Mouse (Mus musculus): Measurements from ENCODE around the gene Rnf217. TPM values are rescaled to one million over a fixed set of nuclear protein-coding genes. Genes with fewer than 3 reads are reported as not detected.

The Rnf217 gene
- total and polyA plus RNA-seq, 3 experiments = not detected

GRCm38 (mm10) chr10:31503542-31504133 is 105.3 kb downstream of the Rnf217 start:
- H3K79me2 ChIP-seq (replicated peaks; ENCODE audit: control insufficient read depth, extremely low read depth, insufficient read depth, poor library complexity, severe bottlenecking) = no peaks in the 10 kb centered on the region
- H3K27me3 ChIP-seq (replicated peaks) = no peaks in the 10 kb centered on the region
- dilution Hi-C loops (cut with MboI; ENCODE audit: extremely low pct_ligation_motif_present, extremely low pct_unique_long_range_greater_than_20kb, low sequenced_read_pairs) (no loop called here), in situ Hi-C loops (cut with MboI; ENCODE audit: low pct_ligation_motif_present, low pct_unique_long_range_greater_than_20kb, low sequenced_read_pairs) (no loop called here)
- H3K36me3 ChIP-seq (replicated peaks in 1 of 2; ENCODE audit: control insufficient read depth in 1 of 2, insufficient read depth in 1 of 2, low read length in 1 of 2) = no peaks in the 10 kb centered on the region
- H3K9ac ChIP-seq (ENCODE audit: insufficient read depth, low read depth) = no peak overlapping the region
- no peaks in the 10 kb centered on the region for H3K4me1 ChIP-seq (ENCODE audit: control insufficient read depth in 1 of 2, insufficient read depth in 2 of 2)
- H3K4me3 ChIP-seq (replicated peaks in 1 of 3; ENCODE audit: low read depth in 2 of 3, low read length in 2 of 3, poor library complexity in 1 of 3) = no peak overlapping the region
- TF ChIP-seq MAFK (IDR thresholded peaks at IDR 0.05; ENCODE audit: insufficient replicate concordance, low read length) (no peak), ZKSCAN1 (IDR thresholded peaks at IDR 0.05; ENCODE audit: borderline replicate concordance, low read depth, low read length) (no peak), E2F4 (IDR thresholded peaks at IDR 0.05; ENCODE audit: insufficient replicate concordance, low read depth, low read length) (no peak), ZNF384 (IDR thresholded peaks at IDR 0.05; ENCODE audit: low read depth, low read length) (no peak), RAD21 (IDR thresholded peaks at IDR 0.05; ENCODE audit: low read depth, low read length) (no peak), MYC (IDR thresholded peaks at IDR 0.05; ENCODE audit: low read depth, low read length) (no peak), EP300 (IDR thresholded peaks at IDR 0.05; ENCODE audit: low read length) (no peak), BHLHE40 (IDR thresholded peaks at IDR 0.05; ENCODE audit: low read depth, low read length) (no peak), ETS1 (conservative IDR thresholded peaks at IDR 0.05; ENCODE audit: low read depth, low read length) (no peak), POLR2AphosphoS2 (IDR thresholded peaks at IDR 0.05; ENCODE audit: low read depth, low read length) (no peak), GABPA (IDR thresholded peaks at IDR 0.05; ENCODE audit: insufficient replicate concordance, low read depth, low read length) (no peak), USF2 (conservative IDR thresholded peaks at IDR 0.05; ENCODE audit: low read depth, low read length) (no peak), TBP (conservative IDR thresholded peaks at IDR 0.05; ENCODE audit: low read depth, low read length) (no peak), IRF4 (IDR thresholded peaks at IDR 0.05; ENCODE audit: low read depth, low read length) (no peak), JUND (conservative IDR thresholded peaks at IDR 0.05; ENCODE audit: low read depth, low read length) (no peak), MEF2A (IDR thresholded peaks at IDR 0.05; ENCODE audit: borderline replicate concordance, low read depth, low read length) (no peak)
- H3K4me2 ChIP-seq (ENCODE audit: insufficient read depth, low read depth, poor library complexity, severe bottlenecking) = no peak overlapping the region
- H3K9me3 ChIP-seq (replicated peaks; ENCODE audit: low read length) = no peaks in the 10 kb centered on the region
- no peak overlapping the region for H3K27ac ChIP-seq (ENCODE audit: insufficient read depth, low read depth)
- DNase-seq (ENCODE audit: extremely low read depth) = no peak

- no peaks in the 10 kb centered on the region for H3K36me3 ChIP-seq (replicated peaks in 1 of 2; ENCODE audit: control insufficient read depth in 1 of 2, insufficient read depth in 1 of 2, low read length in 1 of 2)
- H3K4me1 ChIP-seq (ENCODE audit: control insufficient read depth in 1 of 2, insufficient read depth in 2 of 2) = no peaks in the 10 kb centered on the region
- TF ChIP-seq ZC3H11A (IDR thresholded peaks at IDR 0.05; ENCODE audit: low read depth, low read length) = no peak
- TF ChIP-seq IRF4 (IDR thresholded peaks at IDR 0.05; ENCODE audit: low read depth, low read length) = no peak
- no peak for TF ChIP-seq ZNF384 (IDR thresholded peaks at IDR 0.05; ENCODE audit: low read depth, low read length)
- TF ChIP-seq POLR2A (IDR thresholded peaks at IDR 0.05; ENCODE audit: low read depth, low read length) = no peak
- TF ChIP-seq USF2 (conservative IDR thresholded peaks at IDR 0.05; ENCODE audit: low read depth, low read length) = no peak
- no peak for TF ChIP-seq USF1 (IDR thresholded peaks at IDR 0.05; ENCODE audit: low read depth, low read length)
- TF ChIP-seq BHLHE40 (IDR thresholded peaks at IDR 0.05; ENCODE audit: low read depth, low read length) = no peak
- TF ChIP-seq ZKSCAN1 (IDR thresholded peaks at IDR 0.05; ENCODE audit: borderline replicate concordance, low read depth, low read length) = no peak
- TF ChIP-seq MAX (IDR thresholded peaks at IDR 0.05; ENCODE audit: low read length) = no peak
- no peak for TF ChIP-seq NELFE (IDR thresholded peaks at IDR 0.05; ENCODE audit: low read depth, low read length)
- TF ChIP-seq CTCF (conservative IDR thresholded peaks at IDR 0.05 in 1 of 2, IDR thresholded peaks at IDR 0.05 in 1 of 2; ENCODE audit: low read depth in 2 of 2, low read length in 2 of 2) = no peak
- TF ChIP-seq CHD1 (IDR thresholded peaks at IDR 0.05; ENCODE audit: low read depth, low read length) = no peak
- TF ChIP-seq UBTF (IDR thresholded peaks at IDR 0.05; ENCODE audit: low read depth, low read length) = no peak
- no peak for TF ChIP-seq JUND (conservative IDR thresholded peaks at IDR 0.05; ENCODE audit: low read depth, low read length)
- TF ChIP-seq JUN (IDR thresholded peaks at IDR 0.05; ENCODE audit: insufficient read depth, low read depth, low read length) = no peak
- no peak for TF ChIP-seq E2F4 (IDR thresholded peaks at IDR 0.05; ENCODE audit: insufficient replicate concordance, low read depth, low read length)
- TF ChIP-seq RAD21 (IDR thresholded peaks at IDR 0.05; ENCODE audit: low read depth, low read length) = no peak
- no peak for TF ChIP-seq PAX5 (IDR thresholded peaks at IDR 0.05; ENCODE audit: low read length)
- no peak for TF ChIP-seq SMC3 (IDR thresholded peaks at IDR 0.05; ENCODE audit: low read depth, low read length)
- no peak for TF ChIP-seq MYC (IDR thresholded peaks at IDR 0.05; ENCODE audit: low read depth, low read length)
- dilution Hi-C loops (cut with MboI; ENCODE audit: extremely low pct_ligation_motif_present, extremely low pct_unique_long_range_greater_than_20kb, low sequenced_read_pairs) (no loop called here), in situ Hi-C loops (cut with MboI; ENCODE audit: low pct_ligation_motif_present, low pct_unique_long_range_greater_than_20kb, low sequenced_read_pairs) (no loop called here)
- no peak overlapping the region for H3K4me3 ChIP-seq (replicated peaks in 1 of 3; ENCODE audit: low read depth in 2 of 3, low read length in 2 of 3, poor library complexity in 1 of 3)
- H3K4me2 ChIP-seq (ENCODE audit: insufficient read depth, low read depth, poor library complexity, severe bottlenecking) = no peak overlapping the region
- no peaks in the 10 kb centered on the region for H3K79me2 ChIP-seq (replicated peaks; ENCODE audit: control insufficient read depth, extremely low read depth, insufficient read depth, poor library complexity, severe bottlenecking)
- no peak overlapping the region for H3K9ac ChIP-seq (ENCODE audit: insufficient read depth, low read depth)
- H3K9me3 ChIP-seq (replicated peaks; ENCODE audit: low read length) = no peaks in the 10 kb centered on the region
- DNase-seq (ENCODE audit: extremely low read depth) = no peak
- no peaks in the 10 kb centered on the region for H3K27me3 ChIP-seq (replicated peaks)
- H3K27ac ChIP-seq (ENCODE audit: insufficient read depth, low read depth) = no peak overlapping the region
Observed at GRCm38 (mm10) chr10:31501644-31502043, 107.3 kb downstream of the Rnf217 start.
